Mouse (Mus musculus) brown adipose tissue, adult 24 weeks (tissue): ENCODE data around the gene Gm7970. TPM values are rescaled to one million over a fixed set of nuclear protein-coding genes. Genes with fewer than 3 reads are reported as not detected.
"Not testable (repeated sequence)": the region's sequence is repeated elsewhere in the genome, so short reads cannot be mapped to it uniquely, and the experiment has no call there.

Source experiments
- H3K27ac ChIP-seq: fragments of 200-500 bp; replicated peaks from 2 replicates; pipeline ENCODE4 v1.5.1; 2012; ENCODE audit warnings: low read depth, mild to moderate bottlenecking, low read length
- H3K4me1 ChIP-seq: fragments of 200-500 bp; 2 replicates; pipeline ENCODE4 v1.6.1; 2012; ENCODE audit warnings: low read length, mixed read lengths; ENCODE audit not compliant: control insufficient read depth, insufficient read depth, insufficient read length
- H3K4me3 ChIP-seq: fragments of 200-500 bp; 2 replicates; pipeline ENCODE4 v1.5.1; 2012; ENCODE audit warnings: low read depth, mild to moderate bottlenecking, low read length, moderate library complexity; ENCODE audit not compliant: insufficient read depth
- polyA plus RNA-seq: library from polyadenylated mRNA; stranded (reverse); fragments of >200 nt; gene quantifications from 2 replicates; pipeline ENCODE4 v1.2.4, GENCODE M21; 2012; ENCODE audit not compliant: missing spikeins, insufficient read depth, insufficient read length

Gene Gm7970
- not detected in 2 replicates for polyA plus RNA-seq

DNA sequence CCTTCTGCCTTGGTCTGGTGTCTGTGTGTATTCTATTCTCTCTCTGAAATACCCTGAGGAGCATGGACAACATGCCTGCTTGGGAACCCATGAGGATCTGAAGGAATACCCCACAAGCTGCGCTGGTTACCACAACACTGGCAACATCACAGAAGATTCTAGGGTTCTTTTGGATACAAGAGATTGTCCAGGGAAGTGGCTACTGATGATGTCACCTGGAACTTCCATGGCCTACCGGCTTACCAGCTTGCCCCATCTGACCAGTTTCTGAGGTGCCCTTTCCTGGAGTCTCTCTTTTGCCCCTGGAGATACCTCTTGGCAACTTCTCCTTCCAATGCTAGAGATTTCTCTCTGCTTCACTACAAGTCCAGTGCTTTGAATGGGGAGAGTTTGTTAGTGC lies at the start of gene Gm7970:
TSS of gene Gm7970 (minus strand) at position 101 of the 400 bp plus-strand sequence.
- not testable (repeated sequence) for H3K4me1 ChIP-seq, H3K27ac ChIP-seq

DNA sequence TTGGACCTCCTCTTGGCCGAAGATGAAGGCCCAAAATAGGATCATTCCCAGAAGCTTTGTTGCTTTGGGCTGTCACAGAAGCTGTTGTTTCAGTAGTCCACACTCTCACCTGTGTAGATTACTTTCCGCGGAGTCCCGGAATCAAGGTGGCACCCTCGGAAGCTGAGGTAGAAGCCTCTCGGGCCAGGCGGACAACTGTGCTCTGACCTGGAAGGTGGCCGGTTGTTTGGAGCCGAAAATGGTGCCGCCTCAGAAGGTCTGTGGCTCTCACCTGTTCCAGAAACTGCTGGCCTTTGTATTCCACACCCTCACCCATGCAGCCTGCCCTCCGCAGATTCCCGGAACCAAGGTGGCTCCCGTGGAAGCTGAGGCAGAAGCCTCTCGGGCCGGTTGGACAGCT lies 45.6 kb upstream of the Gm7970 start:
- H3K4me3 ChIP-seq, H3K4me1 ChIP-seq: not testable (repeated sequence)

More for the DNA sequence above, at the start of gene Gm7970:
- H3K4me3 ChIP-seq, result not testable (repeated sequence)

DNA sequence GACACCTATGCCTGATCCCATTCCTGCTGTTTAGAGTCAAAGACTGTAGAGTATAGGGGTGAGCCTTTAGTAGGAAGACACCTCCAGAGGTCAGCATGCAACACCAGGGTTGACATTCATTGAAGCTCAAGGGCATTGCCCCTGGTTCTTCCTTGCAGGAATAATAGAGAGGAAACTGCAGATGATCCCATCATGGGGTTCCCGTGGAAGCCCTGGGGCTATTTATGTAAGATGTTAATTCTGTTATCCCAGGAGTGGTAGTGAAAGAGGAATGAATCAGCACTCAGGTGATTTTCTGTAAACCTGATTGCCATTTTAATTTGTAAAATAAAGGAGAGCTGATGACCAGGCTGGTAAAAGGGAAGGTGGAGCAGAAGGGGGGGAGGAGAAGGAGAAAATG lies 31.0 kb upstream of the Gm7970 start:
- not testable (repeated sequence) for H3K4me1 ChIP-seq, H3K4me3 ChIP-seq, H3K27ac ChIP-seq

More for the DNA sequence above, 45.6 kb upstream of the Gm7970 start:
- H3K27ac ChIP-seq, result not testable (repeated sequence)

DNA sequence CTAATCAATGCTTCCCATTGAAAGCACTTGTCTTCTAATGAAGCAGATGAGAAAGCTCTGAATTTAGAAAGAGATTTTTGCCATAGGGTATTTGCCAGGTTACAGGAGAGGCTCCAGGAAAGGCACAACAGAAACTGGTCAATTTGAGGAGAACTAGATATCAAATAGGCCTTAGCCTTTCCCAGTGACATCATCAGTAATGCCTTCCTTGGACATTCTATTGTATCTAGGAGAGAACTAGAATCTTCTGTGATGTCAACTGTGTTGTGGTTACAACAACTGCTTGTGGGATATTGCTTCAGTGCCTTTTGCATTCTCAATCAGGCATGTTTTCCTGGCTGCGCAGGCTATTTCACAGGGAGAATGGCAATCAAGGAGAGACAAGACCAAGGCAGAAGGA lies 17.5 kb upstream of the Gm7970 start, which contains the start of gene 1700049E17Rik2:
TSS of gene 1700049E17Rik2 (plus strand) at position 301 of the 400 bp plus-strand sequence.
- not testable (repeated sequence) for H3K27ac ChIP-seq, H3K4me3 ChIP-seq, H3K4me1 ChIP-seq

DNA sequence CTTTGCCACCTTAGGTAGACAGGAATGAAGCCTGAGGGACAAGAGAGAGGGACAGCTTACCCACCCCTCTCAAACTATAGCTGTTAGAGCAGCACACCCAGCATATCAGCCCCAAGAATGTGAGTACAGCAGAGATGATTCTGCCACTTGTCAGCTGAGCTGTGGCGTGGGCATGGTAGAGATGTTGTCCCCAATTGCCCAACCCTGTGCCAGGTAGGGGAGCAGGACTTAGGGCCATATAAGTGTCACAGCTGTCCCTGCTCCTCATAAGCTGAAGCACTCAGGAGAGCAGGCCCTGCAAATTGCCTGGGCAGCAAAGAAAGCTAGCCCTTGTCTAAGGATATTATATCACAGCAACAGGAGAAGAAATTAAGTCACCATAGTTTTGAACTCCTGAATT lies 30.7 kb downstream of the Gm7970 start:
- not testable (repeated sequence) for H3K27ac ChIP-seq, H3K4me1 ChIP-seq, H3K4me3 ChIP-seq

DNA sequence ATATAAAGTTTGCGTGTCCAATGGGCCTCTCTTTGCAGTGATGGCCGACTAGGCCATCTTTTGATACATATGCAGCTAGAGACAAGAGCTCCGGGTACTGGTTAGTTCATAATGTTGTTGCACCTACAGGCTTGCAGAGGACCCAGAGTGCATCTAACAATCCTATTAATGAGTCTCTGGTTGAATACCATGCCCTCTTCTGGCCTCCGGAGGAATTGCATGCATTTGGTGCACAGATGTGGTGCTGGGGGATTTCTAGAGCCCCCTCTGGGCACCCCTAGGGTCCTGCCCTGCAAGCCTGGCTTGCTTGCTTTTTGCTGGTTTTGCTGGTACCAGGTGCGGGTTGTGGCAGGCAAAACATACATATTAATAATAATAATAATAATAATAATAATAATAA lies 34.7 kb downstream of the Gm7970 start:
- H3K4me1 ChIP-seq, H3K4me3 ChIP-seq, H3K27ac ChIP-seq: not testable (repeated sequence)

Other genes starting within 250 kb of the Gm7970 start
- 1.3 TPM in 1 of 2 replicates, not detected in the other for gene Gm5798, start 207.0 kb downstream of the Gm7970 start, polyA plus RNA-seq
- not detected in 2 replicates for gene Gm7945, start 169.2 kb downstream of the Gm7970 start, polyA plus RNA-seq
- not detected in 2 replicates for gene Gm6482, start 147.3 kb downstream of the Gm7970 start, polyA plus RNA-seq
- not detected in 2 replicates for gene Gm7954, start 102.1 kb downstream of the Gm7970 start, polyA plus RNA-seq
- gene Gm3486, start 66.1 kb downstream of the Gm7970 start, polyA plus RNA-seq, result not detected in 2 replicates
- gene 1700049E17Rik2, start 17.6 kb upstream of the Gm7970 start, polyA plus RNA-seq, result not detected in 2 replicates
- not detected in 2 replicates for gene Gm3072, start 69.0 kb upstream of the Gm7970 start, polyA plus RNA-seq
- not detected in 2 replicates for gene Gm3676, start 90.9 kb upstream of the Gm7970 start, polyA plus RNA-seq
- gene Gm8068, start 146.3 kb upstream of the Gm7970 start, polyA plus RNA-seq, result not detected in 2 replicates
- not detected in 2 replicates for gene Gm7929, start 195.0 kb upstream of the Gm7970 start, polyA plus RNA-seq
- not detected in 2 replicates for gene Gm47189, start 216.9 kb upstream of the Gm7970 start, polyA plus RNA-seq